Mouse (Mus musculus) MEL (cell line): Measurements from ENCODE around the gene Usp15. TPM values are rescaled to one million over a fixed set of nuclear protein-coding genes. Genes with fewer than 3 reads are reported as not detected.
A peak's percentile ranks its signal among the peaks of the same experiment; 100 is the strongest.

ENCODE experiments used
- DNase-seq: peaks from one replicate; pipeline ENCODE4 v3.0.0; 2011; ENCODE audit warnings: low read depth, low spot score
- H3K27ac ChIP-seq: 2 replicates; pipeline ENCODE4 v1.5.1; 2012; ENCODE audit warnings: low read depth, mild to moderate bottlenecking, control low read depth, low read length, moderate library complexity; ENCODE audit not compliant: control insufficient read depth
- H3K27me3 ChIP-seq, 2 experiments: fragments of 150-350 bp in 1 of 2; sonication (generic) in 1 of 2; 2 replicates each; pipeline ENCODE4 v1.6.1; 2012; ENCODE audit warnings: low read length in 2 of 2, mild to moderate bottlenecking in 2 of 2, improper control_type of control experiment in 1 of 2, moderate library complexity in 1 of 2; ENCODE audit not compliant: insufficient read depth in 2 of 2, control insufficient read depth in 1 of 2
- H3K36me3 ChIP-seq, 2 experiments: 2 replicates each; pipeline ENCODE4 v1.6.1; 2012 to 2014; ENCODE audit warnings: low read length in 2 of 2, improper control_type of control experiment in 1 of 2, inconsistent platforms in 1 of 2, mild to moderate bottlenecking in 1 of 2; ENCODE audit not compliant: insufficient read depth in 2 of 2, control insufficient read depth in 1 of 2
- H3K4me1 ChIP-seq, 2 experiments: fragments of 150-350 bp in 1 of 2; sonication (generic) in 1 of 2; 2 replicates each; pipeline ENCODE4 v1.6.1; 2012; ENCODE audit warnings: low read length in 2 of 2, improper control_type of control experiment in 1 of 2, mild to moderate bottlenecking in 1 of 2; ENCODE audit not compliant: insufficient read depth in 2 of 2, control insufficient read depth in 1 of 2
- H3K4me3 ChIP-seq, 2 experiments: fragments of 150-350 bp in 1 of 2; sonication (generic) in 1 of 2; 2 replicates each; pipeline ENCODE4 v1.5.1; 2012; ENCODE audit warnings: low read depth in 2 of 2, low read length in 2 of 2, mild to moderate bottlenecking in 2 of 2, moderate library complexity in 2 of 2, control low read depth in 1 of 2, improper control_type of control experiment in 1 of 2; ENCODE audit not compliant: control insufficient read depth in 1 of 2, insufficient read depth in 1 of 2
- H3K79me2 ChIP-seq: 2 replicates; pipeline ENCODE4 v1.6.1; 2012; ENCODE audit warnings: mild to moderate bottlenecking, low read length, moderate library complexity; ENCODE audit not compliant: control insufficient read depth, poor library complexity, insufficient read depth
- H3K9ac ChIP-seq: 2 replicates; pipeline ENCODE4 v1.6.1; 2012; ENCODE audit warnings: low read depth, mild to moderate bottlenecking, control low read depth, low read length, moderate library complexity; ENCODE audit not compliant: control insufficient read depth, poor library complexity, severe bottlenecking
- H3K9me3 ChIP-seq: fragments of 150-350 bp; sonication (generic); replicated peaks from 2 replicates; pipeline ENCODE4 v1.6.1; 2012; ENCODE audit warnings: mild to moderate bottlenecking, low read length, improper control_type of control experiment, moderate library complexity; ENCODE audit not compliant: insufficient read depth
- CHD1 ChIP-seq: IDR thresholded peaks from 2 replicates; pipeline ENCODE4 v1.6.1; 2012; ENCODE audit warnings: low read depth, mild to moderate bottlenecking, inconsistent platforms, low read length, improper control_type of control experiment
- CHD2 ChIP-seq: IDR thresholded peaks from 2 replicates; pipeline ENCODE4 v1.6.1; 2011; ENCODE audit warnings: low read length, improper control_type of control experiment
- CTCF ChIP-seq, 3 experiments: IDR thresholded peaks in 2 of 3; conservative IDR thresholded peaks in 1 of 3; 2 replicates each; pipeline ENCODE4 v1.5.1; 2011 to 2012; ENCODE audit warnings: low read length in 3 of 3, low read depth in 2 of 3, mild to moderate bottlenecking in 2 of 3, improper control_type of control experiment in 1 of 3, inconsistent platforms in 1 of 3, mixed read lengths in 1 of 3, moderate library complexity in 1 of 3; ENCODE audit not compliant: control insufficient read depth in 1 of 3, insufficient read depth in 1 of 3, poor library complexity in 1 of 3, severe bottlenecking in 1 of 3
- E2F4 ChIP-seq: IDR thresholded peaks from 2 replicates; pipeline ENCODE4 v1.6.1; 2011; ENCODE audit warnings: low read depth, low read length, improper control_type of control experiment, borderline replicate concordance
- ETS1 ChIP-seq: IDR thresholded peaks from 2 replicates; pipeline ENCODE4 v1.6.1; 2012; ENCODE audit warnings: low read depth, mild to moderate bottlenecking, inconsistent platforms, low read length, improper control_type of control experiment, moderate library complexity
- GATA1 ChIP-seq: IDR thresholded peaks from 2 replicates; pipeline ENCODE4 v1.6.1; 2011; ENCODE audit warnings: low read depth, low read length, improper control_type of control experiment
- JUND ChIP-seq: IDR thresholded peaks from 2 replicates; pipeline ENCODE4 v1.6.1; 2011; ENCODE audit warnings: low read depth, mild to moderate bottlenecking, improper control_type of control experiment, low read length
- MXI1 ChIP-seq: IDR thresholded peaks from 2 replicates; pipeline ENCODE4 v1.6.1; 2011; ENCODE audit warnings: mild to moderate bottlenecking, low read depth, low read length, improper control_type of control experiment
- MYC ChIP-seq: IDR thresholded peaks from 2 replicates; pipeline ENCODE4 v1.6.1; 2011; ENCODE audit warnings: low read depth, mild to moderate bottlenecking, low read length, improper control_type of control experiment, moderate library complexity
- POLR2A ChIP-seq, 2 experiments: IDR thresholded peaks; 2 replicates each; pipeline ENCODE4 v1.6.1; 2011 to 2012; ENCODE audit warnings: low read length in 2 of 2, mild to moderate bottlenecking in 2 of 2, control low read depth in 1 of 2, improper control_type of control experiment in 1 of 2, low read depth in 1 of 2, moderate library complexity in 1 of 2; ENCODE audit not compliant: control insufficient read depth in 1 of 2, insufficient read depth in 1 of 2, poor library complexity in 1 of 2
- SIN3A ChIP-seq: IDR thresholded peaks from 2 replicates; pipeline ENCODE4 v1.6.1; 2012; ENCODE audit warnings: low read length, improper control_type of control experiment, inconsistent platforms
- TAL1 ChIP-seq: IDR thresholded peaks from 2 replicates; pipeline ENCODE4 v1.6.1; 2012; ENCODE audit warnings: mild to moderate bottlenecking, inconsistent platforms, low read length, moderate library complexity, mixed read lengths
- USF2 ChIP-seq, 2 experiments: IDR thresholded peaks; 2 replicates each; pipeline ENCODE4 v1.6.1; 2011 to 2012; ENCODE audit warnings: improper control_type of control experiment in 2 of 2, low read length in 2 of 2, borderline replicate concordance in 1 of 2, inconsistent platforms in 1 of 2, low read depth in 1 of 2, mild to moderate bottlenecking in 1 of 2; ENCODE audit not compliant: insufficient read depth in 1 of 2
- ZNF384 ChIP-seq: IDR thresholded peaks from 2 replicates; pipeline ENCODE4 v1.6.1; 2012; ENCODE audit warnings: low read depth, mild to moderate bottlenecking, inconsistent platforms, low read length, improper control_type of control experiment
- polyA plus RNA-seq, 2 experiments: library from polyadenylated mRNA; stranded (reverse) in 1 of 2; unstranded in 1 of 2; fragments of >175 nt in 1 of 2; fragments of >200 nt in 1 of 2; gene quantifications; 2 replicates each; pipeline versions ENCODE4 v1.2.1 to v1.2.4; 2012; ENCODE audit warnings: low replicate concordance in 2 of 2, low read depth in 1 of 2; ENCODE audit not compliant: insufficient read length in 2 of 2, insufficient read depth in 1 of 2, missing spikeins in 1 of 2
- total RNA-seq: library from RNA; depleted of rRNA; stranded (reverse); fragments of 300-350 nt; gene quantifications from 2 replicates; pipeline ENCODE4 v1.2.3, GENCODE M21; 2012

Gene Usp15
- total and polyA plus RNA-seq, 3 experiments = 98.2 to 150 (median 117) TPM

DNA sequence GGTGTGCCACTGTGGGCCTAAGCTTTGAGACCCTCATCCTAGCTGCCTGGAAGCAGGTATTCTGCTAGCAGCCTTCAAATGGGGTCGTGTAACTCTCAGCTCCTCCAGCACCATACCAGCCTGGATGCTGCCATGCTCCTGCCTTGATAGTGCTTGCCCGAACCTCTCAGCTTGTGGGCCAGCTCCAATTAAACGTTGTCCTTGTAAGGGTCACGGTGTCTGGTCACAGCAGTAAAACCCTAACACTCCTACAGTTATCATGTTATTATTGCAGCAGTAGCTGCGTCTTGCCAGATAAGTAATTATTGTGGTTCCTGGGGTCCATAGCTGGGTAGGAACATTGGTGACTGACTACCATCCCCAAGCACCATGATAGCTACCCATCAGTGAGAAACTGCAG lies 4.2 kb upstream of the Usp15 start:
- H3K27ac ChIP-seq = 0 out of 2 replicates have a peak overlapping the region, but pooled peaks have one; percentile 27
- H3K36me3 ChIP-seq = peaks cover 0 to 23% of the 10 kb centered on the region in 2 experiments; a peak in 2 of 4 replicates
- H3K27me3 ChIP-seq = no peaks in the 10 kb centered on the region
- peak overlapping the region; percentile 17 to 27; a peak in 2 of 4 replicates for H3K4me3 ChIP-seq
- H3K79me2 ChIP-seq = peaks cover 10% of the 10 kb centered on the region
- peaks cover 15 to 16% of the 10 kb centered on the region in 2 experiments for H3K4me1 ChIP-seq
- TF ChIP-seq USF2 (IDR thresholded peaks at IDR 0.05; ENCODE audit: borderline replicate concordance in 1 of 2, insufficient read depth in 1 of 2, low read depth in 1 of 2, low read length in 2 of 2) (no peak), CHD1 (no peak), CHD2 (no peak), TAL1 (peak; percentile 44), E2F4 (no peak), SIN3A (no peak), JUND (no peak), POLR2A (IDR thresholded peaks at IDR 0.05; ENCODE audit: control insufficient read depth in 1 of 2, insufficient read depth in 1 of 2, low read depth in 1 of 2, low read length in 2 of 2, poor library complexity in 1 of 2) (no peak)
- TF ChIP-seq, all 39 proteins: peak for 1
- DNase-seq = peak; percentile 57
- H3K9me3 ChIP-seq = no peaks in the 10 kb centered on the region
- H3K9ac ChIP-seq = peak overlapping the region; percentile 1; the same call in 1 of the 2 replicates

DNA sequence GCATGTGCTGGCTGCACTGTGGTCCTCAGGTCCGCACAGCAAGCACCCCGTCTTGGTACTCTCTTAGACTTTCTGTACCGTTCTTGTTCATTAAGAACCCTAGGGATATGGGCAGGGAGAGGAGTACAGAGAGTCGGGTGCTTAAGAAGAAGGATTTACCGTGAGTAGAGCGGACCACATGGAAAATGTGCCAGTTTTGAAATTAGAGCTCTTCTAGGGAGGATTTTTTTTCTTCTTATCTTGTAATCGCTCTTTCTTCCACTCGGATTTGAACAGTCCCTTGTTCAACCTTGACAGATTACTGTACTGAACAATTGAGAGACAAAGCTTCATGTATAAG lies 3.5 kb upstream of the Usp15 start:
- peaks cover 14% of the 10 kb centered on the region for H3K79me2 ChIP-seq
- TF ChIP-seq SIN3A (peak; percentile 24; the same call in 1 of the 2 replicates), ETS1 (no peak), GATA1 (peak; percentile 2; the same call in 1 of the 2 replicates), MYC (peak; percentile 59; the same call in 1 of the 2 replicates), CHD2 (no peak), CTCF (IDR thresholded peaks at IDR 0.05 in 2 of 3, conservative IDR thresholded peaks at IDR 0.05 in 1 of 3; ENCODE audit: control insufficient read depth in 1 of 3, insufficient read depth in 1 of 3, low read depth in 2 of 3, low read length in 3 of 3, poor library complexity in 1 of 3, severe bottlenecking in 1 of 3) (no peak), MXI1 (peak; percentile 62; the same call in 1 of the 2 replicates), ZNF384 (0 out of 2 replicates have a peak, but pooled peaks have one; percentile 30)
- no peaks in the 10 kb centered on the region for H3K27me3 ChIP-seq
- peak overlapping the region; percentile 43 for H3K9ac ChIP-seq
- H3K4me1 ChIP-seq = peaks cover 15 to 16% of the 10 kb centered on the region in 2 experiments
- no peaks in the 10 kb centered on the region for H3K9me3 ChIP-seq
- peak overlapping the region; percentile 65 for H3K27ac ChIP-seq
- H3K4me3 ChIP-seq = peak overlapping the region; percentile 34 to 72
- no peak for DNase-seq
- peaks cover 0 to 23% of the 10 kb centered on the region in 2 experiments; a peak in 2 of 4 replicates for H3K36me3 ChIP-seq
